Comparison of ENCODE assay signal across 8 mouse cellular contexts in genomic region chr4:104367741-104368411, GRCm38 (mm10).
A peak's percentile ranks its signal among the peaks of the same experiment; 100 is the strongest.
DNase-seq lines count a peak whose midpoint lies in the region; ATAC-seq and TF ChIP-seq lines count a peak whose summit lies in the region.

No protein-coding gene starts in this region.

- no peak overlapping the region for H3K27ac ChIP-seq in lung, postnatal 0 days (ENCODE audit: low read length)
- no peak overlapping the region for H3K27ac ChIP-seq in heart, embryonic 12.5 days (ENCODE audit: poor library complexity, severe bottlenecking)
- H3K27ac ChIP-seq in kidney, postnatal 0 days: peak overlapping the region; percentile 66
- peak overlapping the region; percentile 89 for H3K27ac ChIP-seq in midbrain, embryonic 12.5 days (replicated peaks)

- H3K9ac ChIP-seq in lung, postnatal 0 days (replicated peaks; ENCODE audit: low read depth): no peak overlapping the region
- H3K9ac ChIP-seq in heart, embryonic 12.5 days: peak overlapping the region; percentile 64
- peak overlapping the region; percentile 68 for H3K9ac ChIP-seq in kidney, postnatal 0 days (ENCODE audit: low read depth, low read length)
- H3K9ac ChIP-seq in midbrain, embryonic 12.5 days (replicated peaks): peak overlapping the region; percentile 79

- TF ChIP-seq CTCF in lung, postnatal 0 days (IDR thresholded peaks at IDR 0.05): no peak
- TF ChIP-seq CTCF in kidney, postnatal 0 days (IDR thresholded peaks at IDR 0.05; ENCODE audit: low read depth): no peak

- H3K4me3 ChIP-seq in lung, postnatal 0 days (ENCODE audit: low read depth, low read length): peak overlapping the region; percentile 48
- H3K4me3 ChIP-seq in heart, embryonic 12.5 days: peak overlapping the region; percentile 65
- H3K4me3 ChIP-seq in kidney, postnatal 0 days (replicated peaks; ENCODE audit: low read depth, low read length): peak overlapping the region; percentile 68
- H3K4me3 ChIP-seq in midbrain, embryonic 12.5 days: peak overlapping the region; percentile 74

- peak; percentile 46 for ATAC-seq in lung, postnatal 0 days
- peak; percentile 46; the same call in 1 of the 2 replicates for ATAC-seq in heart, embryonic 12.5 days (ENCODE audit: insufficient number of reproducible peaks, low FRiP score)
- peak; percentile 35; the same call in 1 of the 2 replicates for ATAC-seq in kidney, postnatal 0 days (replicated peaks; ENCODE audit: low FRiP score, low read depth)
- ATAC-seq in midbrain, embryonic 12.5 days (ENCODE audit: low FRiP score, low read depth): peak; percentile 7; the same call in 1 of the 2 replicates

- H3K4me1 ChIP-seq in lung, postnatal 0 days (ENCODE audit: insufficient read depth, low read depth, low read length): no peaks in the 10 kb centered on the region
- peaks cover 13% of the 10 kb centered on the region for H3K4me1 ChIP-seq in heart, embryonic 12.5 days (replicated peaks)
- H3K4me1 ChIP-seq in kidney, postnatal 0 days (replicated peaks; ENCODE audit: insufficient read depth, low read length): peaks cover 15% of the 10 kb centered on the region; the same call in 1 of the 2 replicates
- H3K4me1 ChIP-seq in midbrain, embryonic 12.5 days: peaks cover 24% of the 10 kb centered on the region

- no peak for DNase-seq in lung, postnatal 0 days (ENCODE audit: low spot score)
- DNase-seq in lung, postnatal 10 days: no peak
- peak; percentile 36 to 70 for DNase-seq in cerebellum, postnatal 36 days
- DNase-seq in kidney, postnatal 0 days (ENCODE audit: low spot score): peak; percentile 24
- DNase-seq in testis, postnatal 14 days (ENCODE audit: low spot score): peak; percentile 12
- DNase-seq in natural killer cell, adult 2 months (ENCODE audit: low spot score in 2 of 2): no peak

- H3K36me3 ChIP-seq in lung, postnatal 0 days (ENCODE audit: insufficient read depth, low read length): no peaks in the 10 kb centered on the region
- H3K36me3 ChIP-seq in heart, embryonic 12.5 days: no peaks in the 10 kb centered on the region
- H3K36me3 ChIP-seq in kidney, postnatal 0 days (ENCODE audit: insufficient read depth, low read length): no peaks in the 10 kb centered on the region
- no peaks in the 10 kb centered on the region for H3K36me3 ChIP-seq in midbrain, embryonic 12.5 days

- H3K4me2 ChIP-seq in lung, postnatal 0 days (replicated peaks; ENCODE audit: low read depth, low read length): peak overlapping the region; percentile 93
- peak overlapping the region; percentile 94 for H3K4me2 ChIP-seq in heart, embryonic 12.5 days
- H3K4me2 ChIP-seq in kidney, postnatal 0 days (ENCODE audit: low read length): peak overlapping the region; percentile 94
- H3K4me2 ChIP-seq in midbrain, embryonic 12.5 days (replicated peaks): peak overlapping the region; percentile 79

- 3% methylated on average over 27 of the region's 48 CpGs for WGBS in lung, postnatal 0 days
- WGBS in heart, embryonic 12.5 days: under 1% methylated on average over 45 of the region's 48 CpGs
- WGBS in kidney, postnatal 0 days: under 1% methylated on average over 48 of the region's 48 CpGs
- WGBS in midbrain, embryonic 12.5 days: under 1% methylated on average over 48 of the region's 48 CpGs

- H3K9me3 ChIP-seq in lung, postnatal 0 days (ENCODE audit: low read length): no peaks in the 10 kb centered on the region
- H3K9me3 ChIP-seq in heart, embryonic 12.5 days (replicated peaks): no peaks in the 10 kb centered on the region
- H3K9me3 ChIP-seq in kidney, postnatal 0 days (replicated peaks; ENCODE audit: low read length): no peaks in the 10 kb centered on the region
- no peaks in the 10 kb centered on the region for H3K9me3 ChIP-seq in midbrain, embryonic 12.5 days

- no peak for TF ChIP-seq EP300 in lung, postnatal 0 days (IDR thresholded peaks at IDR 0.05)

- H3K27me3 ChIP-seq in lung, postnatal 0 days (replicated peaks; ENCODE audit: insufficient read depth, low read length): peaks cover 50% of the 10 kb centered on the region
- H3K27me3 ChIP-seq in heart, embryonic 12.5 days (replicated peaks): peaks cover 64% of the 10 kb centered on the region
- peaks cover 7% of the 10 kb centered on the region; the same call in 1 of the 2 replicates for H3K27me3 ChIP-seq in kidney, postnatal 0 days (ENCODE audit: insufficient read depth, low read length)
- H3K27me3 ChIP-seq in midbrain, embryonic 12.5 days: peaks cover 22% of the 10 kb centered on the region

Comparison
In these comparisons a context has a peak if more than half of its experiments do, and no peak if none do; other contexts are left out.
1. DNase-seq: peak in cerebellum, postnatal 36 days (2 of 2), kidney, postnatal 0 days (single experiment) and testis, postnatal 14 days (single experiment); none in lung, postnatal 0 days (single experiment), lung, postnatal 10 days (single experiment) and natural killer cell, adult 2 months (0 of 2).
2. H3K27ac ChIP-seq: peak in kidney, postnatal 0 days (single experiment) and midbrain, embryonic 12.5 days (single experiment); none in lung, postnatal 0 days (single experiment) and heart, embryonic 12.5 days (single experiment).
3. Peak in every context shown above with its lines, with median percentiles within 50 percentile points of each other: ATAC-seq, H3K4me2 ChIP-seq and H3K4me3 ChIP-seq.